Mouse (Mus musculus) hindbrain, embryonic 11.5 days (tissue): ENCODE data around the gene Tra2a. TPM values are rescaled to one million over a fixed set of nuclear protein-coding genes. Genes with fewer than 3 reads are reported as not detected.
"Not testable (repeated sequence)": the region's sequence is repeated elsewhere in the genome, so short reads cannot be mapped to it uniquely, and the experiment has no call there.

Experiments
- ATAC-seq: fragments of 200-750 bp; cut with Nextera tagmentation; 2 replicates; pipeline ENCODE4 v1.8.0; 2017; ENCODE audit warnings: mild to moderate bottlenecking, moderate TSS enrichment, moderate library complexity; ENCODE audit not compliant: low FRiP score
- DNase-seq: peaks from one replicate; pipeline ENCODE4 v3.0.0-alpha.2; 2015; ENCODE audit warnings: low spot score
- H3K27ac ChIP-seq: fragments of 300-500 bp; sonication (generic); 2 replicates; pipeline ENCODE4 v1.5.1; 2014; ENCODE audit warnings: mild to moderate bottlenecking, low read depth, low read length
- H3K27me3 ChIP-seq: fragments of 300-500 bp; sonication (generic); 2 replicates; pipeline ENCODE4 v1.6.1; 2014; ENCODE audit warnings: mild to moderate bottlenecking, low read length, moderate library complexity, mixed read lengths; ENCODE audit not compliant: control insufficient read depth, insufficient read depth
- H3K36me3 ChIP-seq: fragments of 300-500 bp; sonication (generic); 2 replicates; pipeline ENCODE4 v1.6.1; 2014; ENCODE audit warnings: mild to moderate bottlenecking, low read length, moderate library complexity, mixed read lengths; ENCODE audit not compliant: control insufficient read depth, insufficient read depth
- H3K4me1 ChIP-seq: fragments of 300-500 bp; sonication (generic); replicated peaks from 2 replicates; pipeline ENCODE4 v1.6.1; 2014; ENCODE audit warnings: low read length, mixed read lengths; ENCODE audit not compliant: control insufficient read depth, insufficient read depth
- H3K4me2 ChIP-seq: fragments of 300-500 bp; sonication (generic); replicated peaks from 2 replicates; pipeline ENCODE4 v1.6.1; 2014; ENCODE audit warnings: mild to moderate bottlenecking, low read depth, low read length
- H3K4me3 ChIP-seq: fragments of 300-500 bp; sonication (generic); 2 replicates; pipeline ENCODE4 v1.5.1; 2014; ENCODE audit warnings: low read depth, low read length
- H3K9ac ChIP-seq: fragments of 300-500 bp; sonication (generic); 2 replicates; pipeline ENCODE4 v1.6.1; 2014; ENCODE audit warnings: low read depth, low read length
- H3K9me3 ChIP-seq: fragments of 300-500 bp; sonication (generic); 2 replicates; pipeline ENCODE4 v1.6.1; 2016; ENCODE audit warnings: low read length; ENCODE audit not compliant: control insufficient read depth
- WGBS: fragments of 180-500 bp; shearing (Covaris S2); extraction: QIAGEN DNeasy Blood & Tissue Kit; methylation state at CpG from one replicate; pipeline ENCODE4 v1.1.7; 2014; 5-methylcytosine and 5-hydroxymethylcytosine counted together
- polyA plus RNA-seq: library from polyadenylated mRNA; unstranded; fragments of >200 nt; fragmentation: Nextera tagmentation; extraction: Ambion mirVana; gene quantifications from 2 replicates; pipeline ENCODE4 v1.2.1, GENCODE M21; 2014

Tra2a gene
- polyA plus RNA-seq, 1 experiment from 2014 or later: 82.9 TPM

DNA sequence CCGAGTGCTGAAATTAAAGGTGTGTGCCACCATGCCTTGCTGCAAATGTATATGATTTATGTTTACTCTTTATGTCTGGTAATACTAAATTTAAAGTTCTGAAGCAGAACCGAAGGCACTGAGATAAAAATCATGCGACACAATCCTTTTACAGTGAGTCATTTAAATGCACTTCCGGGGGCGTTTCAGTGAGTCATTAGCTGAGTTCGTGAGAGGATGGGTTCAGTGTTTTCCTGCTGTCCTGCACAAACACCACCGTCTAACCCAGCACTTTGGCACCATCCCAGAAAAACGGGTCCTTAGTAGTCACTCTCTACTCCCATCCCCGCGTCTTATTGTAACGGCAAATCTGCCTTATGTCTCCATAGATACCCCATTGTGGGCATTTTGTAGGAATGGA, 6.1 kb upstream of the Tra2a start:
- no peak overlapping the region for H3K27ac ChIP-seq
- H3K27me3 ChIP-seq: no peaks in the 10 kb centered on the region
- H3K4me1 ChIP-seq: no peaks in the 10 kb centered on the region; the same call in 1 of the 2 replicates
- ATAC-seq (no peak), DNase-seq (no peak)
- H3K4me3 ChIP-seq: no peak overlapping the region
- no peaks in the 10 kb centered on the region for H3K36me3 ChIP-seq
- no peaks in the 10 kb centered on the region for H3K9me3 ChIP-seq
- H3K4me2 ChIP-seq: no peak overlapping the region
- no peak overlapping the region for H3K9ac ChIP-seq
- 75% methylated on average over 11 of the region's 11 CpGs for WGBS

DNA sequence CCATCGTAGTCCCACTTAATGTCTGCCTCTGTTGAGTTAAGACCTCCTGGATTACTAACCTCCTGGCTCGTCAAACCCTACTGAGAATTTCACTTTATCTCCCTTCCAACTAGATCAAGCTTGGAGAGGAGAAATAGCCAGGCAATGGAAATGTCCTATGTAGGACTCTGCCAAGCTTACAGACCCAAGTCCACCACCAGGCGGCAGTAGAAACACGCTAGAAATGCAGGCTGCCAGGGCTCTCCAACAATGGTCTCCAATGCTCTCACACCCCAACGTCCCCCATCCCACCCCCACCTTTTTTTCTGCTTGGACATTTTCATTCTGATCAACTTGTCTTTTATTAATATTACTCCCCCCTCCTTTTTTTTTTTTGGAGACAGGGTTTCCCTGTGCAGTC, 5.4 kb upstream of the Tra2a start:
- Histone ChIP-seq H3K27me3 (no peaks in the 10 kb centered on the region), H3K9me3 (no peaks in the 10 kb centered on the region), H3K4me3 (no peak overlapping the region), H3K9ac (no peak overlapping the region), H3K4me1 (no peaks in the 10 kb centered on the region; the same call in 1 of the 2 replicates), H3K36me3 (no peaks in the 10 kb centered on the region), H3K27ac (no peak overlapping the region), H3K4me2 (no peak overlapping the region)
- 17% methylated on average over 5 of the region's 5 CpGs for WGBS
- DNase-seq (peak; percentile 86), ATAC-seq (peak; percentile 58; the same call in 1 of the 2 replicates)

GRCm38 (mm10) chr6:49267686-49268085, 3.9 kb upstream of the Tra2a start:
- Histone ChIP-seq H3K9me3 (no peaks in the 10 kb centered on the region), H3K27ac (no peak overlapping the region), H3K36me3 (no peaks in the 10 kb centered on the region), H3K27me3 (no peaks in the 10 kb centered on the region), H3K4me1 (no peaks in the 10 kb centered on the region), H3K4me3 (no peak overlapping the region), H3K4me2 (no peak overlapping the region), H3K9ac (no peak overlapping the region)
- WGBS: 64% methylated on average over 4 of the region's 4 CpGs
- DNase-seq (no peak), ATAC-seq (no peak)

DNA sequence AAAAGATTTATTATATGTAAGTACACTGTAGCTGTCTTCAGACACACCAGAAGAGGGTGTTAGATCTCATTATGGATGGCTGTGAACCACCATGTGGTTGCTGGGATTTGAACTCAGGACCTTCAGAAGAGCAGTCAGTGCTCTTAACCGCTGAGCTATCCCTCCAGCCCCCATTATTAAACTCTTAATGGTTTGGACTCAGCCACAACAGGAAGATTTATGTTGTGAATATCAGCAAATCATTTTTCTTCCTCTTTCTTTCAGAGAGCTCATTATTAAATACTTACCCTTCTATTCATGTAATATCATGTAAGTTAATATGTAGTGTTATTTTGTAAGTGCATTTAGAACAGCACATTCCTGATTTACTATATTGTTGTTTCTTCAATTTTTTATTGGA, 1.4 kb upstream of the Tra2a start:
- H3K36me3 ChIP-seq, H3K27ac ChIP-seq, H3K9me3 ChIP-seq, ATAC-seq, H3K4me2 ChIP-seq, DNase-seq, H3K4me1 ChIP-seq, H3K27me3 ChIP-seq, H3K9ac ChIP-seq, H3K4me3 ChIP-seq: not testable (repeated sequence)
- 97% methylated on average over 1 of the region's 1 CpGs for WGBS

GRCm38 (mm10) chr6:49264446-49264845, 613 bp upstream of the Tra2a start:
- not testable (repeated sequence) for H3K9me3 ChIP-seq, H3K4me1 ChIP-seq, DNase-seq, H3K4me2 ChIP-seq, H3K36me3 ChIP-seq, H3K4me3 ChIP-seq, H3K9ac ChIP-seq, H3K27me3 ChIP-seq, H3K27ac ChIP-seq
- 90% methylated on average over 7 of the region's 7 CpGs for WGBS
- 0 out of 2 replicates have a peak, but pooled peaks have one; percentile 4 for ATAC-seq

DNA sequence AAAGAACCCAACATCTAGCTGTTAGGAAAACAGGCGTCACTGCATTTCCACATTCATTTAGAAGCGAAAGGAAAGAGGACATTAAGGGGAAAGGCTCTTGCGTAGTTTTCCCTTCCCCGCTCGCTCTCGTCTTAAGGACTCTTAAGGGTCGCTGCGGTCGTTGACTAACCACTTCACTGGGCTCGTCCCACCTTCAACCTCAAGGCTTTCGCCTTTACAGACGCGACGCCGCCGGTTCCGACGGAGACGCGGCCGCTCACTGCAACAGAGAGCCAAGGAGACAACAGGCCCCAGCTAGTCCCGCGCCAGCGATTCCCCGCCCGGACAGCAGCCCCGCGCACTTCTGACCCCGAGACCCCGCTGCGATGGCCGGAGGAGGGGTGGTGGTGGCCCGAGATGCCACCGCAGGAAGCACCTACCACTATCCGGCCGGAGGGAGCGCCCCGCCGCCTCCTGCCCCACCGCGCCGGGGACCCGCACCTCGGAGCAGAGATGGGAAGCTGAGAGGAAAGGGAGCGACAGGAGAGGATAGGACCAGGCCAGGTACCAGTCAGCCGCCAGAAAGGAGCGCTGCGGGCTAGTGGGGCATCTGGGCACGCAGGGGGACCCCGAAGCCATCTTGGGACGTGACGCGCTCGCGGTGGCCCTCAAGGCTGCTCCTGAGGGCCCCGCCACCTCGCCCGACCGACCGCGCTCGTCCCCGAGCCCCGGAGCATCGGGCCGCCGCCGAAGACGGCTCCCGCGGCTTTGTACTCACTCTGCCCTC, 569 bp downstream of the Tra2a start:
- Histone ChIP-seq H3K27ac (peak overlapping the region; percentile 95), H3K36me3 (no peaks in the 10 kb centered on the region), H3K9me3 (no peaks in the 10 kb centered on the region), H3K9ac (peak overlapping the region; percentile 99), H3K4me2 (peak overlapping the region; percentile 50), H3K4me3 (peak overlapping the region; percentile 100), H3K27me3 (no peaks in the 10 kb centered on the region), H3K4me1 (no peaks in the 10 kb centered on the region)
- ATAC-seq: peak; percentile 84
- peak; percentile 64 for DNase-seq
- WGBS: under 1% methylated on average over 71 of the region's 71 CpGs

- under 1% methylated on average over 9 of the region's 9 CpGs for WGBS
- no peaks in the 10 kb centered on the region for H3K27me3 ChIP-seq
- no peaks in the 10 kb centered on the region for H3K4me1 ChIP-seq
- no peaks in the 10 kb centered on the region for H3K9me3 ChIP-seq
- H3K4me2 ChIP-seq: peak overlapping the region; percentile 50
- peak overlapping the region; percentile 100 for H3K4me3 ChIP-seq
- ATAC-seq: no peak
- H3K9ac ChIP-seq: peak overlapping the region; percentile 99; the same call in 1 of the 2 replicates
- no peak overlapping the region for H3K27ac ChIP-seq
- DNase-seq: peak; percentile 57
- H3K36me3 ChIP-seq: no peaks in the 10 kb centered on the region
Measured at GRCm38 (mm10) chr6:49262421-49262820, 1.4 kb downstream of the Tra2a start.

GRCm38 (mm10) chr6:49259711-49260110, 4.1 kb downstream of the Tra2a start:
- DNase-seq: no peak
- Histone ChIP-seq H3K4me1 (no peaks in the 10 kb centered on the region), H3K9ac (no peak overlapping the region), H3K27ac (no peak overlapping the region), H3K36me3 (no peaks in the 10 kb centered on the region), H3K27me3 (no peaks in the 10 kb centered on the region), H3K4me2 (no peak overlapping the region), H3K9me3 (no peaks in the 10 kb centered on the region), H3K4me3 (no peak overlapping the region)
- no peak for ATAC-seq
- WGBS: 72% methylated on average over 5 of the region's 5 CpGs

GRCm38 (mm10) chr6:49257880-49258279, 6.0 kb downstream of the Tra2a start:
- Histone ChIP-seq H3K27ac (no peak overlapping the region), H3K4me2 (no peak overlapping the region), H3K9ac (no peak overlapping the region), H3K36me3 (no peaks in the 10 kb centered on the region), H3K4me3 (no peak overlapping the region), H3K27me3 (no peaks in the 10 kb centered on the region), H3K4me1 (no peaks in the 10 kb centered on the region), H3K9me3 (no peaks in the 10 kb centered on the region)
- 93% methylated on average over 2 of the region's 2 CpGs for WGBS
- DNase-seq (no peak), ATAC-seq (no peak)
